Mouse (Mus musculus) heart, adult 2 months (tissue): ENCODE data around the gene Rpl23a.

Source experiments
- CTCF ChIP-seq: fragments of 200-600 bp; IDR thresholded peaks from 2 replicates; pipeline ENCODE4 v1.8.1; 2022; ENCODE audit warnings: antibody characterized with exemption, mild to moderate bottlenecking, moderate library complexity
- EP300 ChIP-seq: fragments of 200-500 bp; IDR thresholded peaks from 2 replicates; pipeline ENCODE4 v1.6.1; 2011; ENCODE audit warnings: low read depth, low read length, control low read depth; ENCODE audit not compliant: insufficient read depth

DNA sequence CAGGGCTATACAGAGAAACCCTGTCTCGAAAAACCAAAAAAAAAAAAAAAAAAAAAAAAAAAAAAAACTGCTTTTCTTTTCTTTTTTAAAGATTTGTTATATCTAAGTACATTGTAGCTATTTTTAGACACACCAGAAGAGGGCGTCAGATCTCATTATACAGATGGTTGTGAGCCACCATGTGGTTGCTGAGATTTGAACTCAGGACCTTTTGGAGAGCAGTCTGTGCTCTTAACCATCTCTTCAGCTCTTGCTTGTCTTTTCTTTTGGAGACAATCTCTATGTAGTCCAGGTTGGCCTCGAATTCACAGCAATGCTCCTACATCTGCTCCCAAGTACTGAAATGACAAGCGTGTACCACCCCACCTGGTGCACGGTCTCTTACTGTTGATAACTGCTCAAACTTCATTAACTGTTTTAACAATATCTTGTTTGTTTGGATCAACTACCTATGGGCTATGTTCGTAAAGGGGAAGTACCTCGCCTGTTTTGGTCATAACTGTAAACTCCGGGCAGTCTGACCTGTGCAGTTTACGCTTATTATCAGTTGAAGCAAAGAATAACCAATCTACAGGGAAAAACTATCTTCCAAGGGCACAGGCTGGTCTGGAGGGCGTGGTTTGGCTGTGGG lies 7.5 kb downstream of the Rpl23a start:
- TF ChIP-seq EP300 (no peak), CTCF (peak; percentile 29)
